ENCODE assay signal across 13 mouse cellular contexts in genomic region chr19:28448811-28449210, GRCm38 (mm10).
"Had no signal": no experiment of that assay in that cellular context is flagged by ENCODE, and none has a peak within 500 bp of the region (broad histone marks: within the 10 kb centered on the region; RNA-seq: fewer than 3 reads in every experiment).

No protein-coding gene starts in this region.

- H3K27me3 ChIP-seq: limb, embryonic 13.5 days; liver, embryonic 15.5 days; midbrain, embryonic 13.5 days; stomach, embryonic 15.5 days had no signal

- H3K9ac ChIP-seq: limb, embryonic 13.5 days; liver, embryonic 15.5 days; lung, embryonic 14.5 days; midbrain, embryonic 13.5 days; stomach, embryonic 15.5 days had no signal

- H3K27ac ChIP-seq: layer of hippocampus, adult 2 months; left cerebral cortex, adult 2 months; limb, embryonic 13.5 days; liver, embryonic 15.5 days; midbrain, embryonic 13.5 days; stomach, embryonic 15.5 days had no signal

- H3K4me1 ChIP-seq: liver, embryonic 15.5 days; stomach, embryonic 15.5 days had no signal

- DNase-seq: kidney, adult 8-10 months; kidney, postnatal 10 days; lung, embryonic 14.5 days; right cerebral cortex, postnatal 14 days; thymus, adult 2 months; thymus, postnatal 25 days had no signal

- H3K4me2 ChIP-seq: limb, embryonic 13.5 days; liver, embryonic 11.5 days; liver, embryonic 15.5 days; lung, embryonic 14.5 days; midbrain, embryonic 13.5 days; stomach, embryonic 15.5 days had no signal

- ATAC-seq: midbrain, embryonic 13.5 days had no signal

- H3K4me3 ChIP-seq: layer of hippocampus, adult 2 months; left cerebral cortex, adult 2 months; limb, embryonic 13.5 days; liver, embryonic 15.5 days; midbrain, embryonic 13.5 days; stomach, embryonic 15.5 days had no signal

- H3K36me3 ChIP-seq: limb, embryonic 13.5 days; liver, embryonic 15.5 days; midbrain, embryonic 13.5 days; stomach, embryonic 15.5 days had no signal

- H3K9me3 ChIP-seq: limb, embryonic 13.5 days; liver, embryonic 15.5 days; midbrain, embryonic 13.5 days; stomach, embryonic 15.5 days had no signal
